16 mouse cellular contexts compared by ENCODE assay signal in genomic region chr17:78586318-78587105, GRCm38 (mm10).
DNase-seq lines count a peak whose midpoint lies in the region; ATAC-seq and TF ChIP-seq lines count a peak whose summit lies in the region.
"Had no signal": no experiment of that assay in that cellular context is flagged by ENCODE, and none has a peak within 500 bp of the region (broad histone marks: within the 10 kb centered on the region; RNA-seq: fewer than 3 reads in every experiment).

No protein-coding gene starts in this region.

- WGBS in heart, embryonic 11.5 days (ENCODE audit: insufficient replicate concordance) = 80% methylated on average over 12 of the region's 12 CpGs
- WGBS in midbrain, embryonic 10.5 days = 92% methylated on average over 12 of the region's 12 CpGs
- WGBS in midbrain, embryonic 15.5 days = 89% methylated on average over 12 of the region's 12 CpGs
- WGBS in intestine, postnatal 0 days = 77% methylated on average over 12 of the region's 12 CpGs
- WGBS in small intestine, adult 2 months = 70% methylated on average over 12 of the region's 12 CpGs

- TF ChIP-seq CTCF in intestine, postnatal 0 days (IDR thresholded peaks at IDR 0.05; ENCODE audit: low read depth) = no peak
- TF ChIP-seq CTCF in small intestine, adult 2 months (IDR thresholded peaks at IDR 0.05; ENCODE audit: extremely low read depth, insufficient read length, insufficient replicate concordance, low read depth, low read length) = no peak

- 0 out of 2 replicates have a peak overlapping the region, but pooled peaks have one; percentile 1 for H3K9ac ChIP-seq in heart, embryonic 11.5 days (ENCODE audit: low read depth, low read length)
- H3K9ac ChIP-seq in midbrain, embryonic 15.5 days = no peak overlapping the region
- no peak overlapping the region for H3K9ac ChIP-seq in intestine, postnatal 0 days (ENCODE audit: low read depth, low read length)
- H3K9ac ChIP-seq: limb, embryonic 15.5 days; midbrain, embryonic 12.5 days had no signal

- 0 out of 2 replicates have a peak overlapping the region, but pooled peaks have one; percentile 1 for H3K4me3 ChIP-seq in heart, embryonic 11.5 days (ENCODE audit: low read depth, low read length)
- no peak overlapping the region for H3K4me3 ChIP-seq in midbrain, embryonic 10.5 days
- no peak overlapping the region for H3K4me3 ChIP-seq in midbrain, embryonic 15.5 days
- no peak overlapping the region for H3K4me3 ChIP-seq in intestine, postnatal 0 days (ENCODE audit: low read depth, low read length)
- H3K4me3 ChIP-seq in small intestine, adult 2 months (ENCODE audit: low read depth, low read length) = no peak overlapping the region
- H3K4me3 ChIP-seq: left cerebral cortex, adult 2 months; limb, embryonic 15.5 days; midbrain, embryonic 12.5 days had no signal

- peaks cover 8% of the 10 kb centered on the region; the same call in 1 of the 2 replicates for H3K4me1 ChIP-seq in heart, embryonic 11.5 days (ENCODE audit: control insufficient read depth, insufficient read depth, low read length)
- peaks cover 12% of the 10 kb centered on the region for H3K4me1 ChIP-seq in midbrain, embryonic 10.5 days
- peaks cover 7% of the 10 kb centered on the region for H3K4me1 ChIP-seq in midbrain, embryonic 15.5 days
- no peaks in the 10 kb centered on the region for H3K4me1 ChIP-seq in intestine, postnatal 0 days (replicated peaks; ENCODE audit: control insufficient read depth, insufficient read depth, low read length)
- peaks cover 14% of the 10 kb centered on the region; the same call in 1 of the 2 replicates for H3K4me1 ChIP-seq in small intestine, adult 2 months (ENCODE audit: control insufficient read depth, insufficient read depth, insufficient read length, low read length)

- intact Hi-C loops in gastrocnemius, postnatal 36 days (cut with DNase I) = no loop called here

- ATAC-seq in heart, embryonic 11.5 days (replicated peaks; ENCODE audit: insufficient number of reproducible peaks, low FRiP score, low TSS enrichment) = 0 out of 2 replicates have a peak, but pooled peaks have one; percentile 11
- no peak for ATAC-seq in midbrain, embryonic 15.5 days (replicated peaks)
- ATAC-seq in intestine, postnatal 0 days = no peak; the same call in 1 of the 2 replicates

- H3K27me3 ChIP-seq in heart, embryonic 11.5 days (ENCODE audit: control insufficient read depth, insufficient read depth, low read length) = peaks cover 2% of the 10 kb centered on the region; the same call in 1 of the 2 replicates
- no peaks in the 10 kb centered on the region for H3K27me3 ChIP-seq in midbrain, embryonic 10.5 days (ENCODE audit: low read depth, poor library complexity, severe bottlenecking)
- H3K27me3 ChIP-seq in midbrain, embryonic 15.5 days (replicated peaks) = no peaks in the 10 kb centered on the region
- H3K27me3 ChIP-seq in intestine, postnatal 0 days (replicated peaks; ENCODE audit: control insufficient read depth, insufficient read depth, low read length) = no peaks in the 10 kb centered on the region
- H3K27me3 ChIP-seq in small intestine, adult 2 months (ENCODE audit: control insufficient read depth, insufficient read depth, low read length) = no peaks in the 10 kb centered on the region
- H3K27me3 ChIP-seq: limb, embryonic 15.5 days; midbrain, embryonic 12.5 days had no signal

- peak overlapping the region; percentile 44 for H3K4me2 ChIP-seq in heart, embryonic 11.5 days
- H3K4me2 ChIP-seq in midbrain, embryonic 15.5 days = no peak overlapping the region
- peak overlapping the region; percentile 40 for H3K4me2 ChIP-seq in intestine, postnatal 0 days (replicated peaks; ENCODE audit: low read depth)
- H3K4me2 ChIP-seq: limb, embryonic 15.5 days; midbrain, embryonic 12.5 days had no signal

- peak overlapping the region; percentile 55; the same call in 1 of the 2 replicates for H3K27ac ChIP-seq in heart, embryonic 11.5 days (ENCODE audit: low read depth, low read length)
- peak overlapping the region; percentile 2; the same call in 1 of the 2 replicates for H3K27ac ChIP-seq in midbrain, embryonic 10.5 days (replicated peaks)
- no peak overlapping the region for H3K27ac ChIP-seq in midbrain, embryonic 15.5 days
- peak overlapping the region; percentile 77 for H3K27ac ChIP-seq in intestine, postnatal 0 days (ENCODE audit: low read depth, low read length)
- H3K27ac ChIP-seq in small intestine, adult 2 months (ENCODE audit: insufficient read depth, low read depth, low read length) = peak overlapping the region; percentile 66
- H3K27ac ChIP-seq: left cerebral cortex, adult 2 months; limb, embryonic 15.5 days; midbrain, embryonic 12.5 days had no signal

- no peak for DNase-seq in heart, adult 11 months
- no peak for DNase-seq in midbrain, embryonic 10.5 days (ENCODE audit: low spot score)
- DNase-seq in gastrocnemius, postnatal 36 days = no peak
- DNase-seq in adrenal gland, postnatal 36 days = no peak
- DNase-seq: adrenal gland, adult 8-10 months; cerebellum, adult 9-11 months; heart, postnatal 4 days; kidney, adult 18-20 months; kidney, postnatal 36 days had no signal

- no peak for TF ChIP-seq POLR2A in small intestine, adult 2 months (IDR thresholded peaks at IDR 0.05; ENCODE audit: low read depth, low read length)

- no peaks in the 10 kb centered on the region for H3K9me3 ChIP-seq in heart, embryonic 11.5 days (replicated peaks; ENCODE audit: control insufficient read depth, low read length)
- H3K9me3 ChIP-seq in midbrain, embryonic 10.5 days (replicated peaks) = no peaks in the 10 kb centered on the region
- no peaks in the 10 kb centered on the region for H3K9me3 ChIP-seq in midbrain, embryonic 15.5 days
- H3K9me3 ChIP-seq in intestine, postnatal 0 days (ENCODE audit: control insufficient read depth) = no peaks in the 10 kb centered on the region
- H3K9me3 ChIP-seq: limb, embryonic 15.5 days; midbrain, embryonic 12.5 days had no signal

- H3K36me3 ChIP-seq in heart, embryonic 11.5 days (ENCODE audit: control insufficient read depth, insufficient read depth, low read length) = no peaks in the 10 kb centered on the region
- no peaks in the 10 kb centered on the region for H3K36me3 ChIP-seq in midbrain, embryonic 10.5 days
- H3K36me3 ChIP-seq in midbrain, embryonic 15.5 days (replicated peaks) = no peaks in the 10 kb centered on the region
- no peaks in the 10 kb centered on the region for H3K36me3 ChIP-seq in intestine, postnatal 0 days (ENCODE audit: control insufficient read depth, insufficient read depth)
- H3K36me3 ChIP-seq in small intestine, adult 2 months (ENCODE audit: control insufficient read depth, insufficient read depth, low read length) = no peaks in the 10 kb centered on the region
- H3K36me3 ChIP-seq: limb, embryonic 15.5 days; midbrain, embryonic 12.5 days had no signal
